Mouse (Mus musculus) subcutaneous adipose tissue, adult 2 months (tissue): ENCODE data around the gene Dut. TPM values are rescaled to one million over a fixed set of nuclear protein-coding genes. Genes with fewer than 3 reads are reported as not detected.

Experiments
- polyA plus RNA-seq: library from polyadenylated mRNA; depleted of rRNA; stranded (reverse); fragments of >200 nt; gene quantifications from 2 replicates; pipeline ENCODE4 v1.2.3, GENCODE M21; 2012; ENCODE audit warnings: low replicate concordance; rRNA removed

The Dut gene
- 10.6 and 21.5 TPM in 2 replicates for polyA plus RNA-seq

GRCm38 (mm10) chr2:125247108-125247961 lies at the start of gene Dut:
TSS of gene Dut (plus strand) at chr2:125247190.

Other genes starting within 250 kb of the Dut start
- not detected in 2 replicates for gene Slc24a5, start 179.1 kb upstream of the Dut start, polyA plus RNA-seq
- 4.6 and 11.5 TPM in 2 replicates for gene Myef2, start 123.5 kb upstream of the Dut start, polyA plus RNA-seq
- gene Ctxn2, start 110.5 kb upstream of the Dut start, polyA plus RNA-seq, result not detected in 2 replicates
- not detected in 2 replicates for gene Slc12a1, start 94.7 kb upstream of the Dut start, polyA plus RNA-seq